Mouse (Mus musculus) left cerebral cortex, postnatal 36 days (tissue): Measurements from ENCODE around the gene Cobl. TPM values are rescaled to one million over a fixed set of nuclear protein-coding genes. Genes with fewer than 3 reads are reported as not detected.

Experiments
- DNase-seq, 2 experiments: peaks; one replicate each; pipeline ENCODE4 v3.0.0; 2021 to 2022; ENCODE audit warnings: low spot score in 2 of 2, mixed read lengths in 1 of 2
- intact Hi-C: fragments of 180-260 bp; cut with DNase I; formaldehyde crosslinking; loops from one replicate; pipeline ENCODE4 v1.15.1; 2025
- total RNA-seq, 2 experiments: library from RNA; stranded (reverse); gene quantifications; 2 replicates each; pipeline ENCODE4 v1.2.3; 2021

Cobl gene
- total RNA-seq: 100 to 1,000 TPM; 104 to 125 TPM

DNA sequence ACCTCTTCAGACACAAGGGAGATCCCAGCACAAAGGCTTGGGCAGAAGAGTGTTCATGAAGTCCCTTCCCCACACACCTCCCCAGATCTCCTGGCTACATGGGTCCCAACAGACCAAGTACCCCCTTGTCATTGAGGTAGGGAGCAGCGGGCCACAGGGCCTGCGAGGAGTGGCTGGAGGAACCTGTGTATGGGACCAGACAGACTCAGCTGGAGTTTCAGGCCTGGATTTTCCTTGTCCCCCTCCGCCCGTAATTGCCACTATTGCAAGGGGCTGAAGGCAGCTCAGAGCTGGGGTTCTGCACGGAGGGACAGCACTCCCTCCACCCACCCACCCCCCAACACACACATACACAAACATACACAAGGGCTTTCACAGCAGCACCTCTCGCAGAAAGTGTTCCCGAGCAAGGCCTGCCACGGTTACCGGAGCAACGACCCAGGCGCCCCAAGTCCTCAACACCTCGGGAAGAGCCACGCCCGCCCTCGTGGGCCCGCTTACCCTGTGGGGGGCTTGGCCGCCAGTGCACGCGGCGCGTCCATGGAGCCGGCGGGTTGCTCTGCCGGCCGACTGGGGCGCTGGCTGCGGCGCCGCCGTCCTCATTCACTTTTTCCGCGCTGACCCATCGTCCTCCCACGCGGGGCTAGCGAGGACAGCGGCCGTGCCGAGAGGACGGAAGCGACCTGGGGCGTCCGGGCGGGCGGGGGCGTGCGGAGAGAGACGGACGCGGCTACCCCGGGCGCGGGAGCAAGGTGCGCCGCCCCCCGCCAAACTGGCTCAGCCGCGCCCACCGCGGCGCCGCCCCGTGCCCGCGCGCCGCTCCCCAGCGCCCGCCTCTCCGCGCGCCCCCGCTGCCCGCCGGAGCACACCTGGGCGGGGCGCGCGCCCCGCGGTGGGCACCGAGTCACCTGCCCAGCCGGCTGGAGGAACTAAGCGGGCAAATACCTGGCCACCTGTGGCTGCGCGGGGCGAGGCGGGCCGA is at the start of gene Cobl:
Cobl (minus strand) TSS at position 780 of the 982 bp plus-strand sequence.
- DNase-seq: peak; percentile 50 to 65
- intact Hi-C loops: no loop called here

DNA sequence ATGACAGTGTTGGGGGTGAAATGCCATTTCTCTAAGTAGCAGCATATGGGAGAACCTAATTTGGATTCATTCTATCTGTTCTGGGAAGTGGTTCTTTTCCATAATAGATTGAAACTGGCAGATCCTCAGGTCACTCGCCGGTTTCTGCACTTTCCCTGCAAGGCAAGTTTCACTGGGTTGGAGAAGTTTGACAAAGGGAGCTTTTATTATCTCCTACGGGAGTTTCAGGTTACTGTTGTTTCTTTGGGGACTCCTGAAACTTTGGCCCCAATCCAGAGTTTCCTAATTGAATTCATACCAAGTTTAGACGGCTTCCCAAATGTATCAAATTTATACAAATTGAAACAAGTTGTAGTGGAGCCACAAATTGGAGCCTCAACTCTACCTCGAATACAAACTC is 49.0 kb upstream of the Cobl start:
- no peak for DNase-seq
- intact Hi-C loops: no loop called here

DNA sequence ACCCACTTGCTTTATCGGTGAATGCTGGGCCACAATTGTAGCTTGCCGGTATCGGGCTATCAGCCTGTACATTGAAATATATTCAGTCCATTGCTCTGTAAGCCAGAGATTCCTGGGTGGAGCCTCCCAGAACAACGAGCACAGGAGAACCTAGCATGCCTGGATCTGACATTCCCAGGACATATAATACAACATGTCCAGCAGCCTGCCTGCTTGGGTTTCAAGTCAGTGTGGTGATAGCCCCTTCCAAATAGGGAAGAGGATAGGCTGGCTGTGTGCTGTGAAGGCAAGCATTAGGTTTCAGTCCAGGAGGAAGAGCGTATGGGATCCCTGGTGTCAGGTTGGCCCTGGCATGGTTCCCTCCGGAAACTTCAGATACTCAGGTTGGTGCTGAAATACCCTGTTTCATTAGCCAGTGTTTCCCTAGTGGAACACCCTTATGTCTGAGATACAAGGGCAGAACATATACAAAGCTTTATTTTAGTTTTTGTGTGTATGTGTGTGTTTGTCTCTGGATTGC is 41.7 kb upstream of the Cobl start:
- intact Hi-C loops: no loop called here
- no peak for DNase-seq

DNA sequence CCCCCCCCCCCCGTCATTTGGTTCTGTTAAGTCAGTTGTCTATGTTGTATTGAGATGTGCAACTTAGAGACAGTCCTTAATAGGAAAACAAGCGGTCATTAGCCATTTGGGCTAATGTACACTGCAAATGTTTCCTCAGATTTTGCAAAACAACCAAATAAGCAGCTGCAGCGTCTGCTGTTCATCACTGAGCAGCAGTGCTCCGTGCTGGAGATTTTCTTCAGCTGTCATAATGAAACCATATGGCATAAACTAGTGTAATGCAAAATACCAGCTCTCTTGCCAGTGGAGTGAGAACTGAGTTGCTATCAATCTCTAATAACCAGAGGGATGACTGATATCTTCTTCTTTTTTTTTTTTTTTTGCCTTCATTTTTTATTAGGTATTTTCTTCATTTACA is 39.0 kb upstream of the Cobl start:
- intact Hi-C loops: no loop called here
- DNase-seq: no peak

DNA sequence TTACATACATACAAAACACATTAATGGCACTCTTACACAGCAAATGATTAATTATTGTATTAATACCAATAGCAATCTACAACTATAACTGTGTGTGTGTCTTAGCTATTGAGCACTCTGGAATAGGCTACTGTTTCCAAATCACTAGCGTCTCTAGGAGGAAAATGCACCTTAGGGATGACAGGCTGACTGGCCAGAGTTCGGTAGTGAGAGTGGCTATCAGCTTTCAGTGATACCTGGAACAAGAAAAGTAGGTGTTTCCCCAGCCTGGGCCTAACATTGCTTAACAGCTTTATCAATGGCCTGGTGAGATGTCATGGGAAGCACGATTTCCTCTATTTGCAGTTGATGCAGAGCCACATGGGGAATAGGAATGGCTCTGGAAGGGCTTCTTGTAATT is 37.0 kb upstream of the Cobl start:
- no peak for DNase-seq
- intact Hi-C loops: no loop called here

DNA sequence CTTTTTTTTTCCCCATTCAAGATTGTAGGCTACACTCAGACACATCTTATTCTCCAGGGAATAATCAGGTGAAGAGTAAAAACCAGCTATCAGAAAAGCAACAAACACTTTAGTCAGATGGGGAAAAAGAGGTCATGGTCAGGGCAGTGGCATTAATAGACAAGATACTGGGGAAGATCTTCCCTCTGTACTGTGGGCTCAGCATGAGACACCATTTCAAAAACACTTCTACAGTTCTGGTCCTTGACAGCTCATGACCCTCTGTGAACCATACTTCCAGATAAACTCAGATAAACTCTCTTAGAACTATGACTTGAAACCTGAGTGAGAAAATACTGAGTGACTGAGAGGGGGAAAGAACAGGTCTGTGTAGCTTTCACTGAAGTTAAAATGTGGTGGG is 29.0 kb upstream of the Cobl start:
- intact Hi-C loops: no loop called here

DNA sequence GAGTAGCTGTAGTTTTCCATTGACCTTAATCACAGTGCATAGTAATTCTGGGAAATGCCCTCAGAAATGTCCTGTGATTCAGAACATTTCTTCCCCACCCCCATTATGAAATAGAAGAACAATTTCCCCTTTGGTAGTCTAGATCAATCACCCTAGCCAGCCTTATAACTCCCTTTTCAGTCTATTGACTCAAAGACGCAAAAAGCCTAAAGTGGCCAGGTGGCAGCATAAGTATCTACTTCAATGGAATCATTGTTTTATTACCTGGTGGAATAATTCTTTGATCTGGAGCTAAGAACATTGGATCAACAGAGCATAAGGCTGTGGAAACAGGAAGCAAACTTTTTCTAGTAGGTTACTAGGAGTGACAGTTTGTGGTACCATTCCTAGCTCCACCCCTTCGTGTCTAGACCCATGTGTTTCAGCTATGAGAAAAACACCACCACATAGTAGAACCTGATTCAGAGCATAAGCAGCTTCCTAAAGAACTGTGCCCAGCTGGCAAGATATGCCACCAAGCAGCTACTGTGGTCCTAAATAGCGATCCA is 15.2 kb upstream of the Cobl start:
- DNase-seq: no peak
- intact Hi-C loops: no loop called here

More for the DNA sequence above, 29.0 kb upstream of the Cobl start:
- no peak for DNase-seq

DNA sequence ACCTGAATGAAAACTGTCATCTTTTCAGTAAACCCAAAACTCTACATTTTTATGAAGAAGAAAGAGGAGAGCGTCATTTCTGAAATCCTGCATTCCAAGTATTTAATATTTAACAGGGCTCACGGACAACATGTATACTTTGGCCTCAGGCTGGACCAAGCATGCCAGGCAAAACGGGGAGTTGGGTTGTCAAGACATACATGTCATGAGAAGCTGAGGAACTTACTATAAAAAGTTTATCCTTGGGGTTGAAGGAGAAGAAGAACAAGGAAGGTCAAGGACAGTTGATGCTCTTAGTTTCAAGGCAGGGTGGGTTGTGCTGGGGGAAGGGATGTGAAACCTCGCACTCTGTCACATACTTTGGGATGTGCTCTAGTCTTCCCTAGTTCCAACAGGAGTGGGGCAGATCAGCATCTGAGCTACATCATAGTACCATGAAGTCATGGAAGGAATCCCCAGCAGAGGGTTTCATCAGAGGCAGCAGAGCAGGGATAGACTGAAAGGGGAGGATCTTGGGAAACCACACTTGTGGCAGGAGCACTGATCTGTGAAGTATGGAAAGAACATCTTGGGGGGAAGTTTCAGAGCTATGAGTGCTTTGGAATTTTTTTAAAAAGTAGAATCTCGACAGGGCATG is 9.7 kb upstream of the Cobl start:
- intact Hi-C loops: loop anchor here (5.0 kb wide), 2 partner anchors 58 to 82 kb away; no protein-coding TSS in a partner anchor

DNA sequence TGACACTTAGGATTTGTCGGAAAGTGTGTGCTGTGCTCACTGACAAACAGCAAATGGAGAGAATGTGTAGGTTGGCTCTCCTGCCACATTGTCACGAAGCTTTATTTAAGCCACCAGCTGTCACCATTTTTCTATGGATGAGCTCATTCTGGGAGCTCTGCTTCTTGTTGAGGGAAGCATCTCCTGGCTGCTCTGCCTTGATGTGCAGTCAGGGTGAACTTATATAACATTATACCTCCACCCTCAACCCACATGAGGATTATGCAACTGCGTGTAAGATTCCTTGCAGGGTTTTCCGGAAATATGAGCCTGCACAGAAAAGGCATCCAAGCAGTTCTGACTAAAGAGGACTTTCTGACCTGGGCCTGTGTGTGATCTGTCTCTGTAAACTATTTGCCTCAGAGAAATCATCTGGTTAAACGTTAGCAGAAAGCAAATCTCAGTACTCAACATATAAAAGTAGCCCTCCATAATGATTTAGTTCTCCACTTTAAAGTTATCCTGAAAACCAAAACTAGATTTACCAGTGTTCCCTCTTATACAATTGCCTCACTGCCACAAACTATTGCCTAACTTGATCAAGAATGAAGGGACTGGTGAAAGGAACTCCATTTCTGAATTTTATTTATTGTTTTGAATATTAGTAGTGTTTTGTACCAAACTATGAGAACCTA is 9.0 kb upstream of the Cobl start:
- intact Hi-C loops: loop anchor here (5.0 kb wide), 2 partner anchors 59 to 81 kb away; no protein-coding TSS in a partner anchor
- DNase-seq: peak; percentile 74 to 75

More for the DNA sequence above, 9.7 kb upstream of the Cobl start:
- DNase-seq: no peak

DNA sequence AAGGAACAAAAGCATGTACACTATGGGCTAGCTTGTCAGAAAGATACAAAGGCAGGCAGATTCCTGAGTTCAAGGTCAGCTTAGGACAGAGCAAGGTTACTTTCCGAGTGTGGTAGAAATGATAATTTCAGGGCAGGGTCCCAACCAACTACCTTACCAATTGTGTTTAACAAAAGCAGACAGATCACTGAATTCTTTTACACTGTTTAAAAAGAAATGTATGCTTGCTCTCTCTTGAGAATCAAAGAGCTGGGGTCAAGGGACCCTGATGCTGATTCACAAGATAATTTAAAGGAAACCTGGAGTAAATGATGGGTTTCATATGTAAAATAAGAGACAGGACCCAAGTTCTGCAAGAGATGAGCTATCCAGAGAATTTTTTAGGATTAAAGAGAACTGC is 4.9 kb upstream of the Cobl start:
- intact Hi-C loops: loop anchor here (5.0 kb wide), 2 partner anchors 63 to 77 kb away; no protein-coding TSS in a partner anchor
- no peak for DNase-seq

DNA sequence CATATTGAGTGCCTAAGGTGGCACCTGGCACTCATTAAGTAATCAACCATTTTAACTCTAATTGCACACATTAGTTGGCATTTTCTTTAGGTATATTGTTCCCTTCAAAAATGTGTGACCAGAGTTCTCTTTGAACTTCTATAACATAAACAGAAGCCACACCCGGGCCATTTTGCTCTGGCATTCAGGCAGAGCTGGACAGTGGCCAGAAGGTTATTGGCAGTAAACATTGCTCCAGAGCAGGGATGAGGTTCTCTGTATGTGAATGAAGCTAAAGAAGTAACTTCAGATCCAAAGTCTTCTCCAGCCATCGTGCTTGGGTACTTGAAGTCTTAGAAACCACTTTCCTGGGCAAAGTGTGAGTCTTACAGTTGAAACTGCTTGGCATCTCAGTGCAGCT is 3.9 kb upstream of the Cobl start:
- intact Hi-C loops: no loop called here
- DNase-seq: no peak

DNA sequence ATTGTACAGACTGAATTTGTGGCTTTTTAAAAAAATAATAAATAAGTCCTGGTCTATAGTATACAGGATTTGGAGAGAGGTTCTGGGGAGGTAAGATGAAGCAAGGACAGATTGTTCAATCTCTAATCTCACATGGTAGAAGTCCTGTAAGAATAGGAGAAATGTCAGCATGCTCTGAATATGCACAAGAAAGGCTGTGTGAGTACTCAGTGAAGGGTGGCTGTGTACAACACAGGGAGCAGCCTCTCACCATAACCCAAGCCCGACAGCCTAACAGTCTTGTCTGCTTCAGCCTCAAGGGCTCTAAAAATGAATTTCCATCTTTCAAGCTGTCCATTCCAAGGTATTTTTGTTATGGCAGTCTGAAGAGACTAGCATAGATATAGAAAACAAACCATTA is 3.1 kb upstream of the Cobl start:
- intact Hi-C loops: no loop called here

DNA sequence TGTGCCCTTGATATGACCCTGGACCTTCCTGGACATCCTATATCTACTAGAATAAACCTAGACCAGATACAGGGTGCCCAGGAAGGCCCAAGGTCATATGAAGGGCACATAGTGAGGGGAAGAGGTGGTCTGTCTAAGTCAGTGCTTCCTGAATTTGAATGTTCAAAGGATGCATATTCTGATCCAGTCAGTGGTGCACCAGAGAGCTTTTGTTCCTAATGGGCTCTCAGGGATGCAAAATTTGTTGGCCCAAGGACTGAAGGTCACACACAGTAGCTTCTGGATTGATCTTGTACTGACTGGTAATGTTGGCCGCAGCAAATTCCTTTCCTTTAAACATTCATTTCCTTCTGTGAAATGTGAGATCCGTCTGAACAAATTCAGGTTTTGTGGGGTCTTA is 2.5 kb upstream of the Cobl start:
- intact Hi-C loops: no loop called here
- no peak for DNase-seq

More for the DNA sequence above, 3.1 kb upstream of the Cobl start:
- no peak for DNase-seq

DNA sequence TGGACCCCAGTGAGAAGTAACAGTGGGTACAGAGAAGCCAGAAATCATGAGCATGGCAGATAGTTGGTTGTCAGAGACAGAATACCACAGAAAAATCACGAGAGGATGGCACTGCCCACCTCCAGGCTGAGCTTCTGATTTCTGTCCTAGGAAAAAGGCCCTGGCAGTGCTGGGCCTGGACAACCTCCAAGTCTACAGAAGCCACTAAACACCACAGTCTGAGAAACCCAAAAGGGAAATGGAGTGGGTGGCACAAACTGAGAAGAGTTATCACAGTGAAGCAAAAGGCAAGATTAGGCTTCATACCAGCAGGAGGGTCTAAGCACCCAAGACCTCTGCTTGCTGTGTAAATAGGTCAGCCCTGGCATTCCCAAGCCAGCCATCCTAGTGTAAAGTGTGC is 1.8 kb upstream of the Cobl start:
- intact Hi-C loops: no loop called here
- DNase-seq: peak; percentile 44 to 63

DNA sequence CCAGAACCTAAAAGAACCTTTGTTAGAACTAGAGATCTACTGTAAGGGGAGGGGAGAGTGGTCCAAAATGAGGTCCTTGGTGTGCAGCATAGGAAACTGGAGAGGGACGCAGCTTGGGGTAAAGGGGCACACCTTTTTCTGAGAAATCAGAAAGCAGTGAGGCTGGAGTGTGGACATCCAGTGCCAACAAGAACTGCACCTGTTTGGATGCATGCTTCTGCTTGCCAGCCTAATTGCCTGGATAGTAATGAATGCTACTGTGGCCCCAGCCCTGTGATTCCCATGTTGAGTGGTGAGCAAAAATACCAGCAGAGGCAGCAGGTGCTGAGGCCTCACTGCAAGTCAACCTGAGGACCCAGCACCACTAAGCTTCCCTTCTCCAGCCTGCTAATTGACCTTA is 469 bp upstream of the Cobl start:
- intact Hi-C loops: no loop called here
- DNase-seq: no peak

DNA sequence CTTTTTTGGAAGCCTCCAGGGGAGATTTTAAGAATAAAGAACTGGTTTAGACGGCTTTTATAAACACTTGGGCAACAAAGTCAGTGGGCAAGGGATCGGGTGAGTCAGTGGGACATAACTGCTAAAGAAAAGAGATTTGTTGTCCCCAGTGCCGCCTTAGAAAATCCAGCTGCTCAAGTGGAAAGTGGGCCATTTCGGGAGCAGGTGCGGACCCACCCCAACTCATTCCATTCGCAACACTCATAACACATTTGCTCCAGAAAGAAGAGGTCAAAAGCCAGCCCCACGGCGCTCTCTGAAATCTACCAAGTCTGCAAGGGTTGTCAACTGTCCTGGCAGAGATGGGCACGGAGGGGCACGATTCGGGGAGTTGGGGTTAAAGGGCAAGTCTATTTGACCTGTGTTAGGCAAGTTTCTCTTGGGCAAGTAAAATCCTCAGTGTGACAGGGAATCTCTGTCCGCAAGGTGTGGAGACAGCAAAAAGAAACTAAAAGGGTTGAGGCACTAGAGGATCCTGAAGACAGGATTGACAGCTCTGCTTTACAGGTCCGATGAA is 1.1 kb downstream of the Cobl start:
- no peak for DNase-seq
- intact Hi-C loops: no loop called here

DNA sequence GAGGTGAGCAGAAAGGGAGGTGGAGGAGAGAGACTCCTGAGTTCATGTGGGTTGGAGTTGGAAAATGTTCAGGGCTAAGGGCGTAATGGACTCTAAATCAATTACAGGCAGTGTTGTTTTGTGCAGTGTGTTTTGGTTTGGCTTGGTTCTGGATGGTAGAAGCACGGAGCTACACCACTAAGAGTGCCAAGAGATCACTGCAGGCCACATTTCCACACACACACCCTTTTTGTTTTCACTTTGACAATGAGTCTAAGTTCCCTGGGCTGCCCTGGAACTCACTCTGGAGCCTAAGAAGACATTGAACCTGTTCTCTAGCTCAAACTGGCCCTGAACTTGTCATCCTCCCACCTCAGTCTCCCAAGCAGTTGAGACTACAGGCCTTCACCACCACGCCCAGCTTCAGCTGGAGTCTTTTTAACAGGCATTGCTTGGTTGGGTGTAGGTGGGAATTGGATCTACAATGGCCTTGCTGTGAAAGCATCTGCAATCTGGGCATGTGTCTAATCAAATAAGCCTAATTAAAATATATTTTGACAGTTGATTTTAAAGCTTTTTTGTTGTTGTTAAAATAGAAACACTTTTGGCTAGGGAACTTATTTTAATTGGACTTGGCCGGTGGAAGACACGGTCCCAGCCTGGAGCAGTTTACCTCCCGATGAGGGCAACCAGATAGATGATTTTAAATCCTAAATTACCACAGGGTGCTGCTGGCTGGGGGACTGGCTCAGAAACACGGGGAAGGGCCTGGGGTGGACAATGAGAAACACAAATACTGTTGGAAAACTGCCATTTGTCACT is 4.8 kb downstream of the Cobl start:
- no peak for DNase-seq
- intact Hi-C loops: no loop called here

DNA sequence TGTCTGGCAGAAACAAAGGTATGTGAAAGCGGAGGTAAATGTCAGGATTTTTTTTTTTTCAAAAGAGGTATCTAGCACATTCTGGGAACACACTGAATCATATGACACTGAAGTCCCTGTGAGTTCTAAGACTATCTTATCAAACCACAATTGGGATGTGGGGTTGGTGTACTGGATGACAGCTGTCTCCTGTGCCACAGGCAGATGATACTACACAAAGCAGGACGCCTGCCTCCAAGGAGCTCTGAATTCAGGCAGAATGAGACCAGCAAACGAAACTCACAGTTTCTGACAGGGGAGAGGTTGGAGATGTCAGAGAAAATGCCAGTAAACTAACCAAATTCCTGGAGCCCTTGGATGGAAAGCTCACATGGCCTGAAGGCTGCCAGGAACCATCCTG is 5.9 kb downstream of the Cobl start:
- intact Hi-C loops: no loop called here
- no peak for DNase-seq

DNA sequence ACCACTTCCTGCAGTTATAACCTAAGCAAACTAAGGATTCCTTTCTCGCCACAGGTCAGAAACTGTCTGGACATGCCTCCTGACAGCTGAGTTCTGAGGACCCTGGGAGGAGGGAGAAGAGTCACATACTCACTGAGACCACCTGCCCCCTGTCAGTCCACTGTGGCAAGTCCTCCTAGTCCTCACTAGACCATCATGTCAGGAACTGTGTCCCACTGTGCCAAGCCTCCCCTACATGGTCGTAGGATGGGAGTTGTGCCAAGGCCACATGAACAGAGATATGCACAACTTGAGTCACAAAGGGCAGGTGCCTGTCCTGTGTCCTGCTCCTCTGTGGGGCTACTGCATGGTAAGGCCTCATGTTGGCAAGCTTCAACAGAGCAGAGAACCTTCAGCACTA is 6.4 kb downstream of the Cobl start:
- DNase-seq: no peak
- intact Hi-C loops: no loop called here
